Mouse (Mus musculus): ENCODE results near the gene Actl10. TPM values are rescaled to one million over a fixed set of nuclear protein-coding genes. Genes with fewer than 3 reads are reported as not detected.
A peak's percentile ranks its signal among the peaks of the same experiment; 100 is the strongest.

The Actl10 gene
- total RNA-seq, 2 experiments from 2014 or later, result not detected

DNA sequence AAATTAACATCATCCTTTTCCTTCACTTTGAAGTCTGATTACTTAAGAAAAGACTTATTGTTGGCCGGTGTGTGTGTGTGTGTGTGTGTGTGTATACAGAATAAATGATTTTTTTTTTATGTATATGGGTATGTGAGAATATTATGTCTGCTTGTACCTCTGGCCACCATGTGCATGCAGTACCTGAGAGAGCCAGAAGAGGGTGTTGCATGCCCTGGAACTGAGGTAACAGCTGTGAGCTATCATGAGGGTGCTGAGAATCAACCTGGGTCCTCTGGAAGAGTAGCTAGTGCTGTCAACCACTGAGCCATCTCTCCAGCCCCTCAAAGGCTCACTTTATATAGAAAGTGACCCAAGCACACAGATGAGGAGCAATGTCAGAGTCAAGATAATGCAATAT lies 29.8 kb downstream of the Actl10 start:
- DNase-seq, result no peak

DNA sequence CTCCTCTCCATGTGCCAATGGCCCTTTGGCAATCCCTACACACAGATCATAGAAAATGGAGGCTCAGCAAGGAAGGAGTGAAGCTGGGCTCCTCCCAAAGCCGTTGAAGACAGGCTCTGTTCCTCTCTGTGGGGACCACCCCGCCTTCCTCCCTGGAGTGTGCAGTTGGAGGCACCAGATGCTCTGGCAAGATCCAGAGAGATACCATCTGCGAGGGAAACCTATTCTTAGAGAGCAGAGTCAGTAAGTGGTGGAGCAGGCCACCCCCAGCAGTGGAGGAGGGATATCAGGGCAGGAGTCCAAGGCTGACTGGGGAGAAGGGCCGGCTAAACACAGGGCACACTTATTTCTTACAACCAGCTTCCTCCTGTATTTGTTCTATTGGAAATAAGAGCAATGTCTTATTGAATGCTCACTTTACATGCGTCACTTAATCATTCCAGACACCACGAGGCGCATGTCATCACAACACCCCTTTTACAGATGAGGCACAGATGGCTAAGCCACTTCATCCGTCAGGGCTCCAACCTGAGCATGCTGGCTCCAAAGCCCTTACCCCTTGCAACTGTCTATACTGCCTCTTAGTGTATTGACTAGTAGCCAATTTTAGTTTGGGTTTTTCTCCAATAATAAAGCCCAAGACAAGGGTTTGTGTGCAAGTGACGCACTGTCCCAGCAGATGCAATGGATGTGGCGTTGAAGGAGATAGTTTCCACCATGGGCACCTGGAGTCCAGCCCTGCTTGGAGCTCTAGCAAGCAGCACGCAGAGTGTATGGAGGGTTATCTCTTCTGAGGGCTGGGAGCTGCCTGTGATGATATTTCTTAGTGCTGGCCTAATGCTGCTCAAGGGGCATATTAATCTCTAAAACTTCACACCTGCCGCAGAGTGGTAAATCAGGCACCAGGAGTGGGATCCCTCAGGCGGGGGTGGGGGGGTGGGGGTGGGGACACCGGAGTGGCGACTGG lies 32.6 kb downstream of the Actl10 start:
- no peak for DNase-seq

DNA sequence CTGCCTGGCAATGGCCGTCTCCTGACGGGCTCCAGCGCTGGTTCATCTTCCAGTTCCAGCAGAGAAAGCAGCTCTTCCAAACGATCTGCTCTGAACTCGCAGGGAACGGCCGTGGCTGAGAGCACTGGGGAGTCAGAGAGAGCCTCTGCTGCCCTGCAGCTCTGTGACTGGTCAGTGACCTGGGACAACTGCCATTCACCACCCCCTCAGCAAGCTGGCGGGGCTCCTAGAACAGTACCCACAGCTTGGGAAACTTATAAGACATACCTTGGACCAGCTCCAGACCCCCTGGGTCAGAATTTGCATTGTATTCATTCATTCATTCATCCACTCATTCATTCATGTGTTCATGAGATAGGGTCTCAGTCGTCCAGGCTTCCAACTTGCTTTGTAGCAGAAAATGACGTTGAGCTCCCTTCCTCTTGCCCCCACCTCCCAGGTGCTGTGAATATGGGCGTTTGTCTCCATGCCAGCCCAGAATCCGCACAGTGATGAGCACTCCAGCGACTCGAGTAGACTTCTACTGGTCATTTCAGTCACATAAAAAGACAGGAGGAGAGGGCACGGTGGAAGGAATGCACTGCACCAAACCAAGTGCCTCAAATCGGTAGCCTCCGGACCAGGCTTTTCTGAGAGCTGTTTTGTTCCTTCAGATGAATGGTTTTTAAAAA lies 33.5 kb downstream of the Actl10 start:
- no peak for DNase-seq

DNA sequence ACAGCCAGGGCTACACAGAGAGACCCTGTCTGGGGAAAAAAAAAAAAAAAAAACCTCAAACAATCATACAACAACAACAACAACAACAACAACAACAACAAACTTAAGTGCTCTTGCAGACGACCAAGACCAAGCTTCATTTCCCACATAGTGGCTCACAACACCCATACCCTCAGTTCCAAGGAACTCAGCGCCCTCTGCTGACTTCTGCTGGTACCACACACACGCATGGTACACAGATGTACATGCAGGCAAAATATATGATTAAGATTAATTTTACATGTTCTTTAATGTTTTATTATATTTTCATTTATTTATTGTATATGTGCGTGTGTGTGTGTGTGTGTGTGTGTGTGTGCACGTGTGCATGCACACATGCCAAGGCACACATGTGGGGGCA lies 34.8 kb downstream of the Actl10 start:
- DNase-seq, result peak; percentile 58

DNA sequence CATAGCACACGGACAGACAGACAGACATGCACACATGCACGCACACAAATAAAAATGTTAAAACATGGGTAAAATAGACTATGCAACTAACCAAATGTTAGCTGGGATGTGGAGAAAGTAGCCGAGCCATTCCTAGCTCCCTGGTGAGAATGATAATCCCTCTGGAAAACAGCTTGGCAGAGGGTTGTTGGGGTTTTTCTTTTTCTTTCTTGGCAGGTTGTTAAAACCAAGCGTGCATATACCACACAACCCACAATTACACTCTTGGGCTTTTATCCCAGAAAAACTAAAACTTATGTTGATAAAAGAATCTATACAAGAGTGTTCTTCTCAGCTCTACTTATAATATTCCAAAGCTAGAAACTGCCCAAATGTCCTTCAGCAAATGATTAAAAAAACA lies 37.5 kb downstream of the Actl10 start:
- no peak for DNase-seq

DNA sequence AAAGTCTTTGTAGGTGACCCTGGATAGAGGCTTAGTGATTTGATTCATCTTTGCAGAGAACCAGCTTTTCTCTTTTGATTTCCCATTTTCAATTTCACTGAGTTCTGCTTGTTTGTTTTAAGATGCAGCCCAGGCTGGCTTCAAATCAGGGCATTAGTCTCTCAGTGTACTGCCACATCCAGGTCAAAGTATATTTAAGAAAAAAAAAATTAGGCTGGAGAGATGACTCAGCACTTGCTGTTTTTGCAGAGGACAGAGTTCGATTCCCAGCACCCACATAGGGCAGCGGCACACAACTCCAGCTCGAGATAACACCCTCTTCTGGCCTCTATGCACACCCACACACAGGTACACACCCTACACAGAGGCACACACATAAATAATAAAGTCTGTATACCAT lies 39.7 kb downstream of the Actl10 start:
- DNase-seq, result no peak

DNA sequence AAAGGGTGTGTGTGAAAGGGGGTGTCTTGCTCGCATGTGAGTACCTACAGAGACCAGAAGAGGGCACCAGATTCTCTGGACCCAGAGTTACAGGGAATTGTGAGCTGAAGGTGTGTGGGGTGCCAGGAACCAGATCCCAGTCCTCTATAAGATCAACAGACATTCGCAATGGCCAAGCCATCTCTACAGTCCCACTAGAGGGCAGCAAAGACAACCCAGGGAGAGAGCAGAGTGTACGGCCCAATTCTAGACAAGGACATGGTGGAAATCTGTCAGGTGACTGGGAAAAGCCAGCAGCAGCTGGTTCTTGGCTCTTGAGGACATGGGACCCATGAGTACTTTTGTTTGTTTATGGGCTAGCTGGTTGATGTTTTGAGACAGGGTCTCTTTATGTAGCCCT lies 41.4 kb downstream of the Actl10 start:
- no peak for DNase-seq

DNA sequence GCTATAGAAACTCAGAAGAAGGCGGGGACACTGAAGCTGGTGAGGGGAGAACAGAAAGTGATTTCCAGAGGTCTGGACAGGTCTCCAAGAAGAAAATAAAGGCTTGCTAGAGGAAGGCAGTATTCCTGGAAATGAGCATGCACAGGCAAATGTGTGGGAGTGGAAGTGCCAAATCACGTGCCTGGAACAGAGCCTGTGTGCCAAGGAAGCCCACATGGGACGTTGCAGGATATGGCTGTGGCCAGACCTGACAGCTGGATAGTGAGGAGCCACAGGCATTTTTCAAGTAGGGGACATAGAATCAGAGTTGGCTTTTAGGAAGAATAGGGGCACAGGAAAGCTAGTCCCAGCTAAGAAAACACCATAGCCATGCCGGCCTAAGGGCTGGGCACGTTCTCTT lies 44.2 kb downstream of the Actl10 start:
- no peak for DNase-seq

DNA sequence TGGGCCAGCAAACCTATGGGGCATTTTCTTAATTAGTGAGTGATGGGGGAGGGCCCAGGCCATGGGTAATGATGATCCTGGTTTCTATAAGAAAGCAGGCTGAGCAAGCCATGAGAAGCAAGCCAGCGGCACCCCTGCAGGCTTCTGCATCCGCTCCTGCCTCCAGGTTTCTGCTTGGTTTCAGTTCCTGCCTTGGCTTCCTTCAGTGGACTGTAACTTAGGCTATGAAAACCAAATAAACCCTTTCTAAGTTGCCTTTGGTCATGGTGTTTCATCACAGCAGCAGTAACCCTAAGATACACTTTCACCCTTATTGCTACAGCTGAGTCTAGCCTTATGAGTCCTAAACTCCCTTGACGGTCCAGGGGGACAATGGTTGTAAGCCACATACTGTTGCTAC lies 45.8 kb downstream of the Actl10 start:
- no peak for DNase-seq

DNA sequence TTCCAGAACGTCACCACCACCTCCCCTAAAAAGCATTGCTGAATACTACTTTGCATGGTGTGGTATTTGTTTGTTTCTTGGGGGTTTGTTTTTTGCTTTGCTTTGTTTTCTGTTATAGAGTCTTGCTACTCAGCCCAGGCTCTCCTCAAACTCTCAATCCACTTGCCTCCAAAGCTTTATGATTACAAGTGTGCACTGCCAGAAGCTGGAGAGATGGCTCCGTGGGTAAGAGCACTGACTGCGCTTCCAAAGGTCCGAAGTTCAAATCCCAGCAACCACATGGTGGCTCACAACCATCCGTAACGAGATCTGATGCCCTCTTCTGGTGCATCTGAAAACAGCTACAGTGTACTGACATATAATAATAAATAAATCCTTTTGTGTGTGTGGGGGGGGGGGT lies 49.0 kb downstream of the Actl10 start:
- DNase-seq, result no peak

DNA sequence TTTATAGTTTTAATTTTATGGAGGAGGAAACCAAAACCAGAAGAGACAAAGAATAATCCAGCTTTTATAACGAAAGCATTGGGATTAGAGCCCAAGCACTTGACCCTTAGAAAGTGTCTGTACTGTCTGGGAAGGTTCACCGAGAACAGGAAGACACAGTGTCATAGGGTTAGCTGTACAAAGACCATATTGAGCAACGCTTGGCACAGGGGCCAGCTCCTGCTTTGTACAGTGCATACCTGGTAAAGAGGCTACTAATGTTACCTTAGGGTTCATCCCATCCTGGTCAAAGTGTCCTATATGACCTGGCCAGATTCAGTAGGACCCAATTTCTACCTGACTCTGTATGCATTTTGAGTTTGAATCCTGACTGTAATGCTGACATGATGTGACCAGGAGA lies 49.7 kb downstream of the Actl10 start:
- DNase-seq, result no peak

Other genes starting within 250 kb of the Actl10 start
- not detected for gene Bpifb9b, start 244.5 kb upstream of the Actl10 start, total RNA-seq (2021)
- gene Cdk5rap1, start 178.8 kb upstream of the Actl10 start, total RNA-seq (2021), result 1 to 10 TPM; 8.2 to 9.7 TPM
- gene Snta1, start 143.7 kb upstream of the Actl10 start, total RNA-seq (2021), result 100 to 1,000 TPM in 1 of 2 experiments, 10 to 100 TPM in 1; 95.6 to 128 TPM
- gene Cbfa2t2, start 115.3 kb upstream of the Actl10 start, total RNA-seq (2021), result 10 to 100 TPM; 18.4 to 21.6 TPM
- under 1 TPM in 1 of 2 experiments, not detected in 1; 0.81 TPM for gene 1700003F12Rik, start 4.7 kb upstream of the Actl10 start, total RNA-seq (2021)
- gene Necab3, start 7.1 kb downstream of the Actl10 start, total RNA-seq (2021), result under 1 TPM; 0.73 to 0.79 TPM
- 1 to 10 TPM; 6.3 to 8.7 TPM for gene E2f1, start 18.1 kb downstream of the Actl10 start, total RNA-seq (2021)
- 10 to 100 TPM; 15.1 to 16.1 TPM for gene Pxmp4, start 51.9 kb downstream of the Actl10 start, total RNA-seq (2021)
- 1 to 10 TPM; 1.8 to 2.3 TPM for gene Zfp341, start 61.5 kb downstream of the Actl10 start, total RNA-seq (2021)
- gene 4930519P11Rik, start 61.7 kb downstream of the Actl10 start, total RNA-seq (2021), result not detected
- gene Chmp4b, start 99.9 kb downstream of the Actl10 start, total RNA-seq (2021), result 100 to 1,000 TPM; 104 to 110 TPM
- not detected for gene Gm14214, start 218.3 kb downstream of the Actl10 start, total RNA-seq (2021)
- 100 to 1,000 TPM; 129 to 134 TPM for gene Raly, start 239.3 kb downstream of the Actl10 start, total RNA-seq (2021)
- not detected for gene a, start 239.6 kb downstream of the Actl10 start, total RNA-seq (2021)